Mouse (Mus musculus) embryonic facial prominence, embryonic 14.5 days (tissue): ENCODE results near the gene Rgl1. TPM values are rescaled to one million over a fixed set of nuclear protein-coding genes. Genes with fewer than 3 reads are reported as not detected.

Source experiments
- ATAC-seq: fragments of 200-750 bp; cut with Nextera tagmentation; 2 replicates; pipeline ENCODE4 v1.8.0; 2017; ENCODE audit warnings: low read depth, moderate number of reproducible peaks, moderate TSS enrichment
- DNase-seq: peaks from one replicate; pipeline ENCODE4 v3.0.0-alpha.2; 2015; ENCODE audit warnings: low spot score
- H3K27ac ChIP-seq: fragments of 300-500 bp; sonication (generic); replicated peaks from 2 replicates; pipeline ENCODE4 v1.5.1; 2014; ENCODE audit warnings: low read depth, mild to moderate bottlenecking, low read length, moderate library complexity
- H3K27me3 ChIP-seq: fragments of 300-500 bp; sonication (generic); replicated peaks from 2 replicates; pipeline ENCODE4 v1.6.1; 2014; ENCODE audit warnings: low read length; ENCODE audit not compliant: control insufficient read depth, insufficient read depth
- H3K36me3 ChIP-seq: fragments of 300-500 bp; sonication (generic); 2 replicates; pipeline ENCODE4 v1.6.1; 2014; ENCODE audit warnings: low read length, mixed read lengths; ENCODE audit not compliant: control insufficient read depth, insufficient read depth
- H3K4me1 ChIP-seq: fragments of 300-500 bp; sonication (generic); 2 replicates; pipeline ENCODE4 v1.6.1; 2014; ENCODE audit warnings: antibody characterized with exemption, low read length; ENCODE audit not compliant: control insufficient read depth, insufficient read depth
- H3K4me2 ChIP-seq: fragments of 300-500 bp; sonication (generic); 2 replicates; pipeline ENCODE4 v1.6.1; 2014; ENCODE audit warnings: low read depth, mild to moderate bottlenecking, low read length, moderate library complexity, mixed read lengths
- H3K4me3 ChIP-seq: fragments of 300-500 bp; sonication (generic); 2 replicates; pipeline ENCODE4 v1.5.1; 2014; ENCODE audit warnings: low read depth, mild to moderate bottlenecking, low read length
- H3K9ac ChIP-seq: fragments of 300-500 bp; sonication (generic); 2 replicates; pipeline ENCODE4 v1.6.1; 2014; ENCODE audit warnings: low read depth, mild to moderate bottlenecking, low read length, moderate library complexity, mixed read lengths
- H3K9me3 ChIP-seq: fragments of 300-500 bp; sonication (generic); 2 replicates; pipeline ENCODE4 v1.6.1; 2016; ENCODE audit warnings: low read length; ENCODE audit not compliant: control insufficient read depth
- WGBS: fragments of 180-500 bp; shearing (Covaris S2); extraction: QIAGEN DNeasy Blood & Tissue Kit; methylation state at CpG from one replicate; pipeline ENCODE4 v1.1.7; 2014; 5-methylcytosine and 5-hydroxymethylcytosine counted together
- polyA plus RNA-seq: library from polyadenylated mRNA; unstranded; fragments of >200 nt; fragmentation: Nextera tagmentation; extraction: Ambion mirVana; gene quantifications from 2 replicates; pipeline ENCODE4 v1.2.1, GENCODE M21; 2014

Gene Rgl1
- polyA plus RNA-seq, 1 experiment from 2014 or later: 43.7 TPM

GRCm38 (mm10) chr1:152606727-152607126, 159.4 kb downstream of the Rgl1 start:
- H3K27me3 ChIP-seq: no peaks in the 10 kb centered on the region
- H3K9ac ChIP-seq: no peak overlapping the region
- no peak for DNase-seq
- peaks cover 3% of the 10 kb centered on the region; the same call in 1 of the 2 replicates for H3K4me1 ChIP-seq
- ATAC-seq: no peak
- no peak overlapping the region for H3K4me2 ChIP-seq
- WGBS: 84% methylated on average over 11 of the region's 11 CpGs
- no peaks in the 10 kb centered on the region for H3K9me3 ChIP-seq
- H3K27ac ChIP-seq: no peak overlapping the region
- no peaks in the 10 kb centered on the region; the same call in 1 of the 2 replicates for H3K36me3 ChIP-seq
- H3K4me3 ChIP-seq: no peak overlapping the region

GRCm38 (mm10) chr1:152605895-152606625, 160.1 kb downstream of the Rgl1 start:
- Histone ChIP-seq H3K4me1 (peaks cover 3% of the 10 kb centered on the region; the same call in 1 of the 2 replicates), H3K9me3 (no peaks in the 10 kb centered on the region), H3K9ac (no peak overlapping the region), H3K27me3 (no peaks in the 10 kb centered on the region), H3K4me2 (no peak overlapping the region), H3K27ac (no peak overlapping the region), H3K36me3 (no peaks in the 10 kb centered on the region; the same call in 1 of the 2 replicates), H3K4me3 (no peak overlapping the region)
- ATAC-seq (no peak), DNase-seq (no peak)
- 83% methylated on average over 5 of the region's 5 CpGs for WGBS

GRCm38 (mm10) chr1:152604147-152604546, 162.0 kb downstream of the Rgl1 start:
- 66% methylated on average over 6 of the region's 6 CpGs for WGBS
- DNase-seq (no peak), ATAC-seq (no peak)
- H3K9me3 ChIP-seq: no peaks in the 10 kb centered on the region
- H3K4me1 ChIP-seq: peaks cover 3% of the 10 kb centered on the region; the same call in 1 of the 2 replicates
- no peak overlapping the region for H3K27ac ChIP-seq
- no peak overlapping the region for H3K9ac ChIP-seq
- no peaks in the 10 kb centered on the region; the same call in 1 of the 2 replicates for H3K36me3 ChIP-seq
- H3K4me3 ChIP-seq: no peak overlapping the region
- no peaks in the 10 kb centered on the region for H3K27me3 ChIP-seq
- no peak overlapping the region for H3K4me2 ChIP-seq

- Histone ChIP-seq H3K4me1 (peaks cover 3% of the 10 kb centered on the region; the same call in 1 of the 2 replicates), H3K27ac (no peak overlapping the region), H3K9me3 (no peaks in the 10 kb centered on the region), H3K4me2 (no peak overlapping the region), H3K4me3 (no peak overlapping the region), H3K27me3 (no peaks in the 10 kb centered on the region), H3K36me3 (no peaks in the 10 kb centered on the region; the same call in 1 of the 2 replicates), H3K9ac (no peak overlapping the region)
- ATAC-seq: no peak
- no peak for DNase-seq
- 55% methylated on average over 9 of the region's 9 CpGs for WGBS
These were observed 162.5 kb downstream of the Rgl1 start for GRCm38 (mm10) chr1:152603628-152604027.

GRCm38 (mm10) chr1:152600494-152600893, 165.7 kb downstream of the Rgl1 start:
- Histone ChIP-seq H3K9me3 (no peaks in the 10 kb centered on the region), H3K27ac (no peak overlapping the region), H3K4me3 (no peak overlapping the region), H3K9ac (no peak overlapping the region), H3K36me3 (no peaks in the 10 kb centered on the region), H3K4me2 (no peak overlapping the region), H3K4me1 (peaks cover 3% of the 10 kb centered on the region; the same call in 1 of the 2 replicates), H3K27me3 (no peaks in the 10 kb centered on the region)
- WGBS: 93% methylated on average over 2 of the region's 2 CpGs
- DNase-seq (no peak), ATAC-seq (no peak)

- H3K4me1 ChIP-seq: peaks cover 8% of the 10 kb centered on the region; the same call in 1 of the 2 replicates
- no peaks in the 10 kb centered on the region for H3K9me3 ChIP-seq
- 0 out of 2 replicates have a peak overlapping the region, but pooled peaks have one; percentile 4 for H3K27ac ChIP-seq
- H3K4me2 ChIP-seq: no peak overlapping the region
- DNase-seq: no peak
- H3K27me3 ChIP-seq: no peaks in the 10 kb centered on the region
- H3K4me3 ChIP-seq: no peak overlapping the region
- no peak overlapping the region for H3K9ac ChIP-seq
- H3K36me3 ChIP-seq: no peaks in the 10 kb centered on the region
- no peak for ATAC-seq
- WGBS: 80% methylated on average over 8 of the region's 8 CpGs
These were observed 166.8 kb downstream of the Rgl1 start for GRCm38 (mm10) chr1:152599347-152599746.

GRCm38 (mm10) chr1:152594690-152595089, 171.5 kb downstream of the Rgl1 start:
- WGBS: 69% methylated on average over 5 of the region's 5 CpGs
- Histone ChIP-seq H3K36me3 (no peaks in the 10 kb centered on the region), H3K27ac (no peak overlapping the region), H3K9ac (no peak overlapping the region), H3K27me3 (no peaks in the 10 kb centered on the region), H3K4me2 (no peak overlapping the region), H3K4me1 (peaks cover 23% of the 10 kb centered on the region), H3K4me3 (no peak overlapping the region), H3K9me3 (no peaks in the 10 kb centered on the region)
- DNase-seq (no peak), ATAC-seq (no peak)

- no peak overlapping the region for H3K27ac ChIP-seq
These were observed 172.2 kb downstream of the Rgl1 start for GRCm38 (mm10) chr1:152593831-152594549.

More at GRCm38 (mm10) chr1:152593831-152594549, 172.2 kb downstream of the Rgl1 start:
- Histone ChIP-seq H3K36me3 (no peaks in the 10 kb centered on the region), H3K4me3 (no peak overlapping the region), H3K9ac (no peak overlapping the region), H3K9me3 (no peaks in the 10 kb centered on the region), H3K27me3 (no peaks in the 10 kb centered on the region), H3K4me1 (peaks cover 29% of the 10 kb centered on the region), H3K4me2 (no peak overlapping the region)
- DNase-seq (no peak), ATAC-seq (no peak)
- WGBS: 87% methylated on average over 9 of the region's 9 CpGs
